Mouse (Mus musculus) right cerebral cortex, adult 2 months (tissue): ENCODE results near the gene Actl6a.
A peak's percentile ranks its signal among the peaks of the same experiment; 100 is the strongest.
"Not testable (repeated sequence)": the region's sequence is repeated elsewhere in the genome, so short reads cannot be mapped to it uniquely, and the experiment has no call there.

ENCODE experiments used
- DNase-seq, 2 experiments: peaks; one replicate each; pipeline ENCODE4 v3.0.0; 2021 to 2022; ENCODE audit warnings: low spot score in 2 of 2

Gene Actl6a

GRCm38 (mm10) chr3:32694737-32695582 is 11.1 kb upstream of the Actl6a start:
- DNase-seq, result no peak

- DNase-seq, result no peak
Measured at GRCm38 (mm10) chr3:32695583-32695980, 10.5 kb upstream of the Actl6a start.

- DNase-seq, result peak; percentile 98 to 99
Measured at GRCm38 (mm10) chr3:32698228-32698863, 7.8 kb upstream of the Actl6a start.

- not testable (repeated sequence) for DNase-seq
Measured at GRCm38 (mm10) chr3:32704021-32704420, 2.1 kb upstream of the Actl6a start.

GRCm38 (mm10) chr3:32704632-32705031 is 1.5 kb upstream of the Actl6a start:
- not testable (repeated sequence) for DNase-seq

- no peak for DNase-seq
Measured at GRCm38 (mm10) chr3:32708052-32708367, 1.9 kb downstream of the Actl6a start.

- DNase-seq, result peak; percentile 96 to 97
Measured at GRCm38 (mm10) chr3:32708368-32709231, 2.5 kb downstream of the Actl6a start.

- DNase-seq, result no peak
Measured at GRCm38 (mm10) chr3:32709388-32709787, 3.3 kb downstream of the Actl6a start.

GRCm38 (mm10) chr3:32713711-32714110 is 7.6 kb downstream of the Actl6a start:
- no peak for DNase-seq

GRCm38 (mm10) chr3:32717403-32717802 is 11.3 kb downstream of the Actl6a start:
- DNase-seq, result not testable (repeated sequence)

GRCm38 (mm10) chr3:32718271-32718670 is 12.2 kb downstream of the Actl6a start:
- DNase-seq, result no peak

- DNase-seq, result no peak
Measured at GRCm38 (mm10) chr3:32724191-32724590, 18.1 kb downstream of the Actl6a start.

- no peak for DNase-seq
Measured at GRCm38 (mm10) chr3:32725951-32726350, 19.9 kb downstream of the Actl6a start.

GRCm38 (mm10) chr3:32727861-32728260 is 21.8 kb downstream of the Actl6a start:
- DNase-seq, result no peak

GRCm38 (mm10) chr3:32736244-32737171 is 30.4 kb downstream of the Actl6a start, which contains the start of gene Ndufb5:
Ndufb5 (plus strand) TSS chr3:32736990.
- peak; percentile 99 to 100 for DNase-seq

GRCm38 (mm10) chr3:32737172-32737655 is 31.1 kb downstream of the Actl6a start, which contains the start of gene Mrpl47:
Mrpl47 (minus strand) TSS chr3:32737605.
- no peak for DNase-seq

GRCm38 (mm10) chr3:32738549-32738948 is 32.5 kb downstream of the Actl6a start:
- no peak for DNase-seq

GRCm38 (mm10) chr3:32742276-32742780 is 36.2 kb downstream of the Actl6a start:
- no peak for DNase-seq

- DNase-seq, result no peak
Measured at GRCm38 (mm10) chr3:32745001-32745400, 38.9 kb downstream of the Actl6a start.

GRCm38 (mm10) chr3:32745426-32745825 is 39.3 kb downstream of the Actl6a start:
- DNase-seq, result not testable (repeated sequence)

GRCm38 (mm10) chr3:32748384-32748783 is 42.3 kb downstream of the Actl6a start:
- peak; percentile 30 to 47 for DNase-seq
